Mouse (Mus musculus) ovary, postnatal 10 days (tissue): ENCODE results near the gene Pth2.

Experiments
- DNase-seq: peaks from one replicate; pipeline ENCODE4 v3.0.0; 2022; ENCODE audit warnings: low spot score

Gene Pth2

DNA sequence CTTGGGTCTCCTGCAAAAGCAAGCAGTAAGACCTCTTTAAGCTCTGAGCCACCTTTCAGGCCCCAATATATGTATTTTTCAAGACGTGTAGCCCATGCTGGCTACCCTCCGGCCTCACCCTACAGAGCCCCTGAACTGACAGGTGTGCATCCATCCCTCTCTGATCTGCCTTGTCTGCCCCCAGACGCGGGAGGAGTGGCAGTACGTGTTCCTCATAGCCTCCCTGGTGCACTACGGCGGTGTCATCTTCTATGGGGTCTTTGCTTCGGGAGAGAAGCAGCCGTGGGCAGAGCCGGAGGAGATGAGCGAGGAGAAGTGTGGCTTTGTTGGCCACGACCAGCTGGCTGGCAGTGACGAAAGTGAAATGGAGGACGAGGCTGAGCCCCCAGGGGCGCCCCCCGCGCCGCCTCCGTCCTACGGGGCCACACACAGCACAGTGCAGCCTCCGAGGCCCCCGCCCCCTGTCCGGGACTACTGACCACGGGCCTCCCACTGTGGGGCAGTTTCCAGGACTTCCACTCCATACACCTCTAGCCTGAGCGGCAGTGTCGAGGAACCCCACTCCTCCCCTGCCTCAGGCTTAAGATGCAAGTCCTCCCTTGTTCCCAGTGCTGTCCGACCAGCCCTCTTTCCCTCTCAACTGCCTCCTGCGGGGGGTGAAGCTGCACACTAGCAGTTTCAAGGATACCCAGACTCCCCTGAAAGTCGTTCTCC, 6.1 kb upstream of the Pth2 start:
- DNase-seq: no peak

GRCm38 (mm10) chr7:45175398-45175797, 5.4 kb upstream of the Pth2 start:
- DNase-seq: no peak

- no peak for DNase-seq
Measured at GRCm38 (mm10) chr7:45175929-45176328, 4.9 kb upstream of the Pth2 start.

- DNase-seq: no peak
Measured at GRCm38 (mm10) chr7:45176356-45176755, 4.4 kb upstream of the Pth2 start.

- DNase-seq: no peak
Measured at GRCm38 (mm10) chr7:45178550-45178949, 2.2 kb upstream of the Pth2 start.

DNA sequence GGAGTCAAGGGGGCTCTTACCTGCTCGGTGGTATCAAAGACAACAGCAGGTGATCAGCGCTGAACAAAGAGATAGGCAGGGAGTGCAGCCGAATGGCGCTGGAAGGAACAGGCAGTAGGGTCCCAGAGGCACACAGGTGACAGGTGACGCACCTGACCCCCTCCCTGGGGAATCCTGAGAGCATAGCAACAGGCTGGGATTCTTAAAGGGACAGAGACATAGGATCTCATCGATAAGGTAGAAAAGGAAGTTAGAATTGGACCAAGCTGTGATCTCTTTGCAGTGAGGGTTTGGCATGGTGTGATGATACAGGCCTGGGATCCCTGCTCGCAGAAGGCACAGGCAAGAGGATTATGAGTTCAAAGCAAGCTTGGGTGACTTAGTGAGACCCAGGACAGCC, 1.3 kb upstream of the Pth2 start, which contains the start of gene Gfy:
Gfy (minus strand) TSS at position 101 of the 400 bp plus-strand sequence.
- DNase-seq: no peak

- DNase-seq: no peak
Measured at GRCm38 (mm10) chr7:45181540-45181939, 745 bp downstream of the Pth2 start.

DNA sequence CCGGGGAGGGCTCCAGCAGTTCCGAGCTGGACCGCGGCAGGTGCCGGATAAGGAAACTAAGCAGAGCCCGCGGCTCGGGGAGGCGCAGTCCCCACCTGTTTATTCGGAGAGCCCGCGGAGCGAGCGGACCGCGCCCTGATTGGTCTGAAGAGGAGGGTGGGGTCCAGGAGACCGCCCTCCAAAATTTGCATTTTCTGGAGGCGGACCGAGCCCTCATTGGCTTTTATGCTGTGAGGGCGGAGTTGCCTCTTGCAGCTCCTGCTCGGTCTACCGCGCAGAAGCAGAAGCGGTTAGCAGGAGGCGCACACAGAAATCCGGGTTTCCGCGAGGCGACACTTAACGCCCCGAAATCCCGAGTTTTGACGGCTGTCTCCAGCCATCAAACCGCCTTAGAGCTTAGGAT, 1.4 kb downstream of the Pth2 start:
- DNase-seq: peak; percentile 59

GRCm38 (mm10) chr7:45182606-45183005, 1.8 kb downstream of the Pth2 start:
- no peak for DNase-seq

DNA sequence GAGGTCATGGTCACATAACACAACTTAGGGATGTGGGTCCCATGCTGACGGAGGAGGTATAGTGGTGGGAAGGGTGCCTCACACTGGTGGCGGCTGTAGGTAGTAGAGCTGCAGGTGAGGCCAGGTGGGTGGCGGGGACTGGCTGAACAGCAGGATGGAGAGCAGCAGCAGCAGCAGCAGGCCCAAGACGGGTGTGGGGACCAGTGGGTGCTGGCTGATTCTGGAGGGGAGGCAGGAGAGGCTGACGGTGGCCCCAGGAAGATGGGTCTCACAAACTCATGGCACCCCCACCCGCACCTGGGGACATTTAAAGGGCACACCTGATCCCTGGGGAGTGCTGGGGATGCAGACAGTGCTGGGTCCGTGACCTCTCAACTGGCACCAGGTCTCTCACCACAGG, 2.9 kb downstream of the Pth2 start:
- DNase-seq: no peak

DNA sequence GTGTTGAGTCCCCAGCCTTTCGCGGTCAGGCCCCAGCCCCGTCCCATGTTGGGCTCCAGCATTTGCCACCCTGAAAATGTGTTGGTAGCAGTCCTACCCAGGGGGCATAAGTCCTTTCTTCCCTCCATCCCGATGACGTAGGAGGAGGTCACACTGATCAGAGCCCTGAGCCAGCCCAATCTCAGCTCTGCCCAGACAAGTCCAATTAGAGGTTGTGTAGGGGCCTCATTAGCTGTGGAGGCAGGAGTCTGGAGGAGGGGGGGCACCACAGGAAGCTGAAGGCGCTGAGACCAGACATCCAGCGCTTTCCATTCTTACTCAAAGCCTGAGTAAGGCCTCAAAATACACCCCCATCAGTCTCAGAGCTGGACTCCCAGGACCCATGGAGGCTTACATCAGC, 5.1 kb downstream of the Pth2 start:
- no peak for DNase-seq

DNA sequence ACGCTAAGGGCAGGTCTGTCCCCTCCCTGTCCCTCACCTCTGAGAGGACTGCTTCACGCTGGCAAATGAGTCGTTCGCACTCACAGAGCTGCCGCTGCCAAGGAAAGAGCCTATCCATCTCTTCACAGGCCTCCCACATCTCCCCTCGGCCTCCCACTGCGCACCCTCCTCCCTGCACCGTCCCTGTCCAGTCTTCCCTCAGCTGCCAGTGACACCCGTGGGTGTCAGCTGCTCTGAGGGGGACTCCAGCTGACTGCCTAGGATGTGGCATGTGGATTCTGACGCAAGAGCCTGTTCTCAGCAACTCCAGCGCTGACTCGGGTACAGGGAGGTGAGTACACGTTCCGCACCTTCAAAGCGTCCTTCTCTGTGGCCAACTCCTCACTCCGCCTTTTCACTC, 8.8 kb downstream of the Pth2 start:
- DNase-seq: no peak

- DNase-seq: no peak
Measured at GRCm38 (mm10) chr7:45190186-45190585, 9.4 kb downstream of the Pth2 start.

DNA sequence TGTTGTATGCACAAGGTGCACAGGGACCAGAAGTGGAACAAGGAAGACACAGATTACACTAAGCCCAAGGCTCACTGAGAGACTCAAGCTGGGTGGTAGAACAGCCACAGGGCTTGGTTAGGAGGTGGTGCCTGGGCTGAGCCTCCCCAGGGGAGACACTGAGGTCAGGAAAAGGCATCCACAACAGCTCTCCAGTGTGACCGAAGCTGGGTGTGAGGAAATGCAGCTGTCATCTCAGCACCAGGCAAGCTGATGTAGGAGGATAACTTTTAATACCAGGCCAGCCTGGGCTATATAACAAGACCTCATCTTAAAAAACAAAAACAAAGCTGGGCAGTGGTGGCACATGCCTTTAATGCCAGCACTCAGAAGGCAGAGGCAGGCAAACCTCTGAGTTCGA, 10.4 kb downstream of the Pth2 start:
- DNase-seq: no peak

DNA sequence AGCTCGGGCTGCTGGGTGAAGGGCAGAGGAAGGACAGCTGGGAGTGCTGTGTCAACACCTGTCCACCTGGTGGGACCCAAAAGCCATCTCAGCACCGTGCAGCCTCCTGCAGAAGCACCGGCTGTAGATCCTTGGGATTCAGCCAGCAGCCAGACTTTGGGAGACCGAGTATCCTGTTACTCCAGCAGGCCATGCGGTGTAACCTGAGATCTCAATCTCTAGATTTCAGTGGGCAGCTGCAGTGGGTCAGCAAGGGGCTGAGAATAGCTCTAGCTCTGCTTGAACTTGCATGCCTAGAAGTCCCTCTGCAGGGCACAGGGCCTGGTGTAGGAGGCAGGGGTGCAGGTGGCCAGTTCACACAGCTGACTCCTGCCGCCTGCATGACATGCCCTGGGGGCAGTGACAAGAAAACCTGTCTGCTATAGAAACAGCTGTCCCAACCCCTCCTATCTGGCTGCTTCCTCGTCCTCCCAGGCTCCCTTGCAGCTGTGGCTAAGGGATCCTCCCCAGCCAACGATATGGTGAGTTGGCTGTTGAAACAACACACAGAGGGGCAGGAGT, 11.1 kb downstream of the Pth2 start:
- DNase-seq: no peak

- no peak for DNase-seq
Measured at GRCm38 (mm10) chr7:45192585-45193310, 12.0 kb downstream of the Pth2 start.

DNA sequence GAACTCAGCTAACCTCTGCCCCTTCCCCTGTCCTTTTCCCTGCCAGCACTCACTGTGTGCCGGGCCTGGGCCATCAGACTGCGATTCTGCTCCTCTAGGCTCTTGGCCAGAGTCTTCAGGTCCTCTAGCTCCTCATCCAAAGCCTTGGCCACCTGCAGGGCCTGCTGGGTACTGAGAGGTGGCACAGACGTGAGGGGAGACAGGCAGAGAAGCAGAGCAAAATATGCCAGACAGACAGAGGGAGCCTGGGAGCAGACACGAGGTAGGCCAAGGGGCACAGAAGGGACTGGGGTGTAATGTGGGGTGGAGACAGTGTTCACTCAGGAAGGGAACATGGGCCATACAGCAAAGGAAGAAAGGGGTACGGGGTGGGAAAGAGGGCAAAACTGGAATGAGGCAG, 12.6 kb downstream of the Pth2 start:
- no peak for DNase-seq

GRCm38 (mm10) chr7:45193871-45194785, 13.3 kb downstream of the Pth2 start:
- DNase-seq: no peak

- DNase-seq: no peak
Measured at GRCm38 (mm10) chr7:45195341-45196175, 14.8 kb downstream of the Pth2 start.

- no peak for DNase-seq
Measured at GRCm38 (mm10) chr7:45196176-45196535, 15.4 kb downstream of the Pth2 start.

DNA sequence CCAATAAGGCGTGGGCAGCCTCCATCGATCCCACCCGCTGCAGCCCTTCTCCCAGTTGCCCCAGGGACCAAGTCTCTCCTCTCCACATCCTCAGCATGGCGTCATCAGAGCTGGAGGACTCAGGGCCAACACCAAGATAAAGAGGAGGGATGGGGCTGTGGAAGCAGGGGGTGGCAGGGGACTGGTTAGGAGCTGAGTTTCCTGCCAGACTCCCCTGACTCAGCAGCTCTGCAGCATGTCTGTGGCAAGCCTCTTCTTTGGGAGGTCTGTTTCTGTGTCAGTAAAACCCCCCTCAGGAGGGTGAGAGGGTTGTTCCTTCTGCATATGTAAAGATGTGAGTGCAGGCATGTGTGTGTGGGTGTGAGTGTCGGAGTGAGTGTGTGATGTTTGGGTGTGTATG, 16.2 kb downstream of the Pth2 start:
- DNase-seq: no peak
